Mouse (Mus musculus) inflammation-experienced regulatory T-cells, adult 6 months (primary cell): ENCODE data around the gene Macf1. TPM values are rescaled to one million over a fixed set of nuclear protein-coding genes. Genes with fewer than 3 reads are reported as not detected.
"Not testable (repeated sequence)": the region's sequence is repeated elsewhere in the genome, so short reads cannot be mapped to it uniquely, and the experiment has no call there.

Experiments used
- ATAC-seq: one replicate; pipeline ENCODE4 v1.8.0; 2017
- polyA plus RNA-seq, 3 experiments: library from polyadenylated mRNA; unstranded; fragments of 100-300 nt; shearing (Covaris generic); gene quantifications; one replicate each; pipeline ENCODE4 v1.2.1; 2017

Gene Macf1
- polyA plus RNA-seq, 3 experiments from 2014 or later, result 87.3 to 165 (median 153) TPM

DNA sequence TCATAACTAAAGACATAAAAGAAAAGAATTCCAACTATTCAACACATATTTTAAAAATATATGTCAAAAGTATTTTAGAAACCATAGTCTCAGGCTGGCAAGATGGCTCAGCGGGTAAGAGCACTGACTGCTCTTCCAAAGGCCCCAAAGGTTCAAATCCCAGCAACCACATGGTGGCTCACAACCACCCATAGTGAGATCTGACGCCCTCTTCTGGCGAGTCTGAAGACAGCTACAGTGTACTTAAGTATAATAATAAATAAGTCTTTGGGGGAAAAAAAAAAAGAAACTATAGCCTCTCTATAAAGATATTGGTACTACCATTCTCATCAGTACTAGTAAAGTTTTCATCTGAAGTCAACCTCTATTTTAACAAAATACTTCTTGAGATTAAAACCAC, 152.2 kb downstream of the Macf1 start:
- no peak for ATAC-seq

DNA sequence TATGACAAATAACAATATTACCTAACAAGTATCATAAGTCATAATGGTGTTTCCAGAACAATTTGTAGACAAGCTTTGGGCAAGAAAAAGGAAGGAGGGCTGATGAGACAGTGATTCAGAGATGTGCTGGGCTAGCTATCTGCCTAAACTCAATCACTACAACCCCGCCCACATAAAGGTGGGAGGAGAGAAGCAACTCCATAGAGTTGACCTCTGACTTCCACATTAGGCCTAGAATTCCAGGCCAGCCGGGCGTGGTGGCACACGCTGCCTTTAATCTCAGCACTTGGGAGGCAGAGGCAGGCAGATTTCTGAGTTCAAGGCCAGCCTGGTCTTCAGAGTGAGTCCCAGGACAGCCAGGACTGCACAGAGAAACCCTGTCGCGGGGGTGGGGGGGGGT, 153.2 kb downstream of the Macf1 start:
- no peak for ATAC-seq

DNA sequence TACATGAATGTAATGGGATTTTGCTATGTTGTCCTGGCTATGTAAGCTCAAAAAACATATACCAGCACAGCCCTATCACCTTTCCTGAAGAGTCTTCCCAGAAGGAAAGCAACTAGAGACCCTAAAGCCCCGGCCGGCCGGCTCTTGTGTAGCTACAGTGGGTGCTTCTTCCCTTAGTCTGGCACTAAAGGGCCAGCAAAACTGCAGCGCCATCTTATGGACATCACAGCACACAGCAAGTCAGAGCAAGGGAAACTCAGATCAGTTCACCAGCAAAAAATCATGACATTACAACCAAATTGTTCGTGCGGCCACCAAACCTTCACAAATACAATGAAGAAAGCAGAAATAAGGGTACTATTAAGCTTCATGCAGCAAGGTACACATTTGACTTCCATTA, 154.9 kb downstream of the Macf1 start:
- peak; percentile 38 for ATAC-seq

DNA sequence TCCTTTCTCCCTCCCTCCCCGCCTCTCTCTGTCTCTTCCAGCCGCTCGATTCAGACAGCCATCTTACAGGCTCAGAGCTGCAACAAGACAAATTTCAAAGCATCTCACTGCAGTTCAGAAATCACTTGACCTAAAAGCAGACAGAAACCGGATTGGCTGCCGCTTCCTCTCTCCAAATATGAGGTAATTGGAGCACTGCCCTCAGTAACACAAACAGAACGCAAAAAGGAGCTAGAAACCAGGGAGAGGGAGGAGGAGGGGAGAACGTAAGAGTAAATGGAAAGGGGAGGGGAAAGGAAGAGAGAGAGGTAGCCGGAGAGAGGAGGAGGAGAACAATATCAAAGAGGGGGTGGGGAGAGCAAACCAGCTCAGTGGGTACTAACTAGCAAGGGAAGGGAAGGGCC, 156.6 kb downstream of the Macf1 start:
- no peak for ATAC-seq

DNA sequence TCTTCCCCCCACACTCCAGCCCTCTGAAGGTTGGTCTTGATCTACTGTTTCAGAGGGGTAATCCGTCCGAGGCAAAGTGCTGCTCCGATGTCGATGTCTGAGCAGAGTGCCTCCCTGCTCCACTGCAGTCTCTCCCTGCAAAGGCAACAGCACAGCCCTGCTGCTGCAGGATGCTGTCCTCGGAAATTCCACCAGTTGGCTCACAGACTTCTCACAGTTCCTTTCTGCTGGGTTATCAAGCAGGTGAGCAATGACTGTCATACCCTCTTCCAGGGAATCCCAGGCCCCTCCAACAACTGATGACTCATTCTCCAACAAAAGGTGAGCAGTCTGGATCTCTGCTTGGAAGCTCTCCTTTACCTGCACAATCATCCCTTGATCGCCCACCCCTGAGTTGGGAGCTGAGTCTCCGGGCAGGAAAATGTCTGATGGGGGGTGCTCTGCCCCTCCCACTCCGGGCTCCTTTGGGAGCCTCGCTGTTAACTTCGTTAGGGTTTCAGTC, 157.3 kb downstream of the Macf1 start:
- no peak for ATAC-seq

DNA sequence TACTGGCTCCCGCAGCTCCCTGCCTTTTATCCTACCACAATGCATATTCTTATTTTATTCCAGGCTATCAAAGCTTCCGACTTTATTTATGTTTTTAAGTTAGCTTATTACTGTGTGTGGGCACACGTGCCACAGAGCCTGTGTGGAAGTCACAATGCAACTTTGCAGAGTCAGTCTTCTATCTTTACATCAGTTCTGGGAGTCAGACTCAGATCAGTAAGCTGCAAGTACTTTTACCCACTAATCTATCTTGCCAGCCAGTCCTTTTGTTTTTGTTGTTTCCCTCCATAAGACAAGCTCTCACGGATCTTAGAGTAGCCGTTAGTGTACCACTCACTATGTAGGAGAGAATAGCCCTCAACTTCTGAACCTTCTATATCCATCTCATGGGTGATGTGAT, 159.4 kb downstream of the Macf1 start:
- no peak for ATAC-seq

DNA sequence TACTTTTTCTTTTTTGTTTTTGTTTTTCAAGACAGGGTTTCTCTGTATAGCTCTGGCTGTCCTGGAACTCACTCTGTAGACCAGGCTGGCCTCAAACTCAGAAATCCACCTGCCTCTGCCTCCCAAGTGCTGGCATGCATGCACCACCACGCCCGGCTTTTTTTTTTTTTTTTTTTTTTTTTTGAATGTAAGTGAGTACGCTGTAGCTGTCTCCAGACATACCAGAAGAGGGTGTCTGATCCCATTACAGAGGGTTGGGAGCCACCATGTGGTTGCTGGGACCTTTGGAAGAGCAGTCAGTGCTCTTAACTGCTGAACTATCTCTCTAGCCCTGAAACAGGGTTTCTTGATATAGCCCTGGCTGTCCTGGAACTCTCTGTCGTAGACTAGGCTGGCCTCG, 164.0 kb downstream of the Macf1 start:
- ATAC-seq, result not testable (repeated sequence)

DNA sequence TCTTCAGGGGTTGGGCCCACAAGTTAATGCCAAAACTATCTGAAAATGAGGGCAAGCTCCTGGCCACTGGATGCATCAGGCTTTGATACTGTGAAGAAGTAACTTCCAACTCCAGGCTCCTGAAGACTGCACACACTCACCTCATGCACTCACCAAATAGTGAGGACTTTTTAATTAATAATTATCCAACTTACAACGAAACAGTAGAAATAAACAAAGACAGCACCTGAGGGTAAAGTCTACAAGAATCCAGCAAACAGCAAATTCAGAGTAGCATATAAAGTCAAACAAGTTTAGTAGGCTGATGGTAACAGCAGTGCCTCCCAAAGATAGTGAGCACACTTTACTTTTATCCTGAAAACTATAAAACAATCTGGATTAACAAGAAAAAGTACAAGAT, 168.5 kb downstream of the Macf1 start:
- ATAC-seq, result no peak

DNA sequence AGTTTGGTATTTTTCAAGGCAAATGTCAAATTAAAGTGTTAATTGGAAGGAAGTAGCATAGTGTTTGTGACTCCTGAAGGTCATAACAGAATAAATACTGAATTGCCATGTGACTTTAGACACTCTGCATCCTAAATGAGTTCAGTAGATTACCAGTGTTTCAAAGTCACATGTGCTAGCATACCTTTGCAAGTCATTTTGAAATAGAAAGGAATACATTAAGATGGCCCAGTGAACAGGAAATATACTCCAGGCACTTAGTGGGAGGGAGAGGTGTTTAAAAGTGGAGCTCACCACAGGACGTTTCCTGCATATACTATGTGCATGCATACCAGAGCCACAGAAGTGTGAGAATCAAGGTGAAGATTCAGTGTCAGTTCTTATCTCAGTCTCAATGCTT, 174.0 kb downstream of the Macf1 start:
- ATAC-seq, result no peak

DNA sequence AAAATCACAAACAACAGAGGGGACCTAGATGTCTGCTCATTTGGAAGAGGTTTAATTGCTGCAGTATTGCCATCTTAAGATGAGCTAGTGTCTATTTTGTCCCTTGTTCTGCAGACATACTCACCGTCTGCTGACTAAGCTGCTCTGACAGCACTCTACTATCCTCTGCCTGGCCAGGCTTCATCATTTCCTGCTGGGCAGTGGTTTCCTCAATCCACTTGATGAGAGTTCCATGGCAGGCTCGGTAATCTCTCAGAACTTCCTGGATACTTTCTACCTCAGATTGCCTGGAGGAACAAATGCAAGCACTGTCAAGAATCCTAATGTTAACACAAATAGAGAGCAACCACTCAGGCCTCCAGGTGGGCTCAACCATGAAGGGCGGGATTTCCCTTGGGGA, 195.1 kb downstream of the Macf1 start:
- no peak for ATAC-seq

DNA sequence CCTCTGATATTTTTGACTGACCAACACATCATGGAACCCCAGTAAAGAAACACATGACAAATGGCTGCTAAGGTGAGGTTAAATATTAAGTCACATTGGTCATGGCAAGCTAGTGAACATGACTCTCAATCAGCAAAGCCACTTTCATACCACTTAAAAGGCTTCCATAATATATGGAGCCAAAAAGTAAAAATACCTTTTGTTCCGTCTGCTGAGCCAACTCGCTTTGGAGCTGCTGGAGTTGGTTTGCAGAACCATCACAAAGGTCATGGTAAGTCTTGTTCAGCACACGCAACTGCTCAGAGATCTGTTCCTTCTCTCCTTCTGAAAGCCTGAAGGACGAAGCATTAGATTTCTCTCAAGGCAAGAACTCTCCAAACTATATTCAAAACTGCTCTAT, 204.2 kb downstream of the Macf1 start:
- ATAC-seq, result no peak

DNA sequence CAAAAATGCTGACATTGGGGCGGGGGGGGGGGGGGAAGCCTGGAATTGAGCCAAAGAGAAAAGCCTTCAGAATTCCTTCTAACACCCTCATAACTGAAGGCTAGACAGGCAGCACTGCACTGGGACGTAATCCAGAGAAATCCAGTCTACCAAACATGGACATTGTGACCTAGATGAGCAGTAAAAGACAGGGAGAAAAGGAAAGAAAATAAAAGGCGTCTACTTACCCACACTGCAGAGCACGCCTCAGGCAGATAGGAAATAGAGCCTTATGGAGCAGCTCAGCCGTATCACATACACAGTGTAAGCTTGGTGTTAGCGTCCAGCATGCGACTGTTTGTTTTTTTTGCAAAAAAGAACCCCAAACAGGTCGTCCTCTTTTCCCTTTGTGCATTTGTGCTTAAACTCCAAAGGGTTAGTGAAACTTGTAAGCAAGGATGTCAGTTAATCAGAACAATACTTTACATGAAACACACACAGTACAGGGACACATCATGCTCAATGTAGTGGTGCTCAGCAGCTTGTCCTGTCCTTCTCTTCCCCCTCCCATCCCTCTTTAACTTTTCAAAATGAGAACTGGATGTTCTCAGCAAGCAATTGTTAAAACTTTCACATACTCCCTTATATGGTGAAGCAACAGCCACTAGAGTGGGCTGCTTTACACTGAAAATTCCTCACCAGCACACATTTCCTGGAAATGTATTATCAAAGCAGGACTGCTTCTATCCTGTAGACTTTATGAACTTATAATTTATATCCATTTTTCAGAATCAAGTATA, 205.3 kb downstream of the Macf1 start:
- no peak for ATAC-seq

DNA sequence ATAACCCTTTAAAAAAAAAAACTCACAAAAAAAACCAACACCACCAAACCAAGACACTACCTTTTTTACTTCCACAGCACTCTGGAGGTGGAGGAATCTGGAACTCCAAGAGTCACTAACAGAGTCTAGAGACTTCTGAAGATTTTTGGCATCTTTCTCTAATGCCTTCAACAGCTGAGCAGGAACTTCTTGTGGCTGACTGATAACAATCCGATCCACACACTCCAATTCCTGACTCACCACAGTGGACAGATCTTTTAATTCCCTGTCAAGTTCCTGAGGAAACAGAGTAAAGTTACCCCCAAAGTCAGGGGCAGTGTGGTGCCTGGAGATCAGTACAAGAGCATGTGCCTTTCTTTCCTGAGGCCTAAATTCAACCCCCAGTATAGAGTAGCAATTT, 218.4 kb downstream of the Macf1 start:
- ATAC-seq, result no peak

DNA sequence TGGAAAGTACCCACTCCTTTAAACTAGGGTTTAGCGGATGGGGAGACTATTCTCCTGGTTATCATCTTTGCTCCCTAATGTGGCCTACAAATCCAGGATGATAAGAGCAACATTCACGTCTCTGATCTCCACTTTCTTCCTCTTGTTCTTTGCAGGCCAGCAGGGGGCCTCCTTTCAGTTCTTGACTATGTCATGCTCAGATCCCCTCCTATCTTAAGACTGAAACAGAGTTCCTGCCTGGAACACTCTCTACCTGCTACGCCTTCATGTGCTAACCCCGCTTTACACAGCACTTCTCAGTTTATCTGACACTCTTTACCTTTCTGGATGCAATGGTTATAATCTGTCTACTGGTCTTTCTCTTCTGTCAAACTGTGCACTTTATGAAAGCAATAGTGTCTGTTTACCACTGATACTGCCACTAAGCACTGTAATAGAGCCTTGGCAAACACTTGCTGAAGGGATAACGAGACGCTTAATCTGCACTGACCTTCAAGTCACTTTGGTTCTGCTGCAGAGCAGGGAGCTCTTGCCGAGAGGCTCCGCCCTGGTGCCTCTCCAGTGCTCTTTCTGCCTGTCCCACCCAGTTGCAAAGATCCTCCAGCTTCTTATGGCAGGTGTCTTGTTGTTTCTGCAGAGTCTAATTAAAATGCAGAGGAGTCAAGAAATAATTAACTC, 223.4 kb downstream of the Macf1 start:
- no peak for ATAC-seq

DNA sequence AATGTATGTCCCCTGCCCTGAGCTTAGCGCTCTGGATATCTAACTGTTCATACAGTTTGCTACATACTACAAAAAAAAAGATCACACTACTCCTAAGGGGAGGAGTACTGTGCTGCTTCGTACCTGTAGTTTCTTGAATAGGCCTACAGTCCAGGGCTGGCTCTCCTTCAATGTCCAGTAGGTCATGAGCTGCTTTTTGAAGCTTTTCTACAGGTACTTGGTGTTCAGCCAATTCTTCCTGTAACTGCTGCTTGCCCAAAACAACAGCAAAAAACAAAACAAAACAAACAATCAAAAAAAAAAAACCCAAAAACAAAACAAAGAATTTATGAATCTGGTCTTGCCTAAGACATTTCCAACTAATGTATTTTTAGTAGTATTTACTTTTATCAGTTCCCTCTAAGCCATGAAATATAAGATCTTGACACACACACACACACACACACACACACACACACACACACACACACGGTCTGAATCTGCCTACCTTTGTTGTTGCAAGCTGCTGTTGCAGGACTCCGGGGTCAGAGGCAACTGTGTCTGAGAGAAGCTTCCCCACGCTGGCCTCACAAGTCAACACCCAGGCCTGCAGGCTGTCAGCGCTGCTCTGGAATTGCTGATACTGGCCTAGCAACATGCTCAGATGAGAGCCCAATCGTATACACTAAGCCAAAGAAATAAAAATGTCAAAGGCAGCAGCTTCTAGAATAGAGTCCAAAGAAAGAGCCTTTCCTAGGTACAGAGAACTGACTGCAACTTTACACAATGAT, 229.1 kb downstream of the Macf1 start:
- ATAC-seq, result no peak

DNA sequence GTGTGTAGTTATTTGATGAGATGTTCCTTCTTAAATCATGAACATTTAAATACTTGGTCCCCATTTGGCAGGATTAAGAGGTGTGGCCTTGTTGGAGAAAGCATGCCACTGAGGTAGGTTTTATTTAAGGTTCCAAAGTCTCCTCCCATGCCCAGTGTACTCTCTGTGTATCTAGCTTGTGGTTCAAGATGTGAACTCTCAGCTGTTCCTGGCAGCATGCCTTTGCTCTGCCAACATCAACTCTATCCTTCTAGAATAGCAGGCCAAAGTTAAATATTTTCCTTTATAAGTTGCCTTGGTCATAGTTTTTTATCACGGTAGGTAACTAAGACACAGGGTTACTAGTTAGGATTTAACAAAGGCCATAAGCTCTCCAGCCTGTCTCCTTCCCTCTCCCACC, 230.4 kb downstream of the Macf1 start:
- ATAC-seq, result no peak

DNA sequence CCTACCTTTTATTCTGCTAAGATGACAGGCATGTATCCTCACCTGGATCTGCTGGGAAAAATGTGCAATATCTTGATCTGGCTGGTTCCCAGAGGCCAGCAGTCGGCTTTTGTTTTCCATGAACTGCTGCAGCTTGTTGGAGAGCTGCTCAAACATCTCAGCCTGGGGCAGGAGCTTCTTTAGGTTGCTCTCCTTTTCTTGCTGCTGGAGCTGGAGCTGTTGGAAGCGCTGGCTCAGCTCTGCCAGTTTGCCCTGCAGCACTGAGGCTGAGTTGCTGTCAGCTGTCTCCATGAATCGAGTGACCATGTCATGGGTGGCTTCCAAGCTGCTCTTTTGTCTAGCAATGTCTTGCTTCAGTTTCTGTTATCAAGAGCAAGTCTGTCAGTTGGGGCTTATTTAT, 232.2 kb downstream of the Macf1 start:
- no peak for ATAC-seq

DNA sequence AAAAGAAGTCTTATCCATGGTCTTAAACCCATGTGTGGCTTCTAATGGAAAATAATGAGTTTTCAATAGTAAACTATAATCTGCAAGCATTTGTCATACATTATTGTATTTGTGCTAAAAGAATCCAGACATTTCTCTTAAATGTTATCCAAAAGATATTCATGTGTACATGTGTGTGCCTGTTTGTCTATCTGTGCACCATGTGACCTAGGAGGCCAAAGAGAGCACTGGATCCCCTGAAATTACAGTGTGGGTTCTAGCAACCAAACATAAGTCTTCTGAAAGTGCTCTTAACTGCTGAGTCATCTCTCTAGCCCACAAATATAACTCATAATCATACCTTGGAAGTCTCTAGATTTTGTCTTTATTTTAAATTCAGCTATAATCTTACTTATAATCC, 234.9 kb downstream of the Macf1 start:
- ATAC-seq, result no peak

DNA sequence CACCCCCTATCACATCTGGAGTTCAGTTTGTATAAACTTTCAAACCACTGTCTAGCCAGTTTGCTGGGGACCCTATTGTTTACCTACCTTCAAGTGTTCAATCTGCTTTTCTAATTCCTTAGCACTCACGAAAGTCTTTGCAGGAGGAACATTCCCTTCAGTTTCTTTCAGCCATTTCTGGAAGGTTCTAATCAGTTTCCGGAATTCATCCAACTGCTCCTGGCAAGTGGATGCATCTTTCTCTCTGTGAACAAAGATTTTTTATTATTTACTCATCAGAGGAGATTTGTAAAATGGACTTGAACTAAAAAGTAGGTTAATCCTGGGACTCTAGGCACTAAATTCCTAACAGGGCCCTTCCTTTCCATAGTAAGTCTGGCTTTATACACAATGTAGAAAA, 236.1 kb downstream of the Macf1 start:
- no peak for ATAC-seq

DNA sequence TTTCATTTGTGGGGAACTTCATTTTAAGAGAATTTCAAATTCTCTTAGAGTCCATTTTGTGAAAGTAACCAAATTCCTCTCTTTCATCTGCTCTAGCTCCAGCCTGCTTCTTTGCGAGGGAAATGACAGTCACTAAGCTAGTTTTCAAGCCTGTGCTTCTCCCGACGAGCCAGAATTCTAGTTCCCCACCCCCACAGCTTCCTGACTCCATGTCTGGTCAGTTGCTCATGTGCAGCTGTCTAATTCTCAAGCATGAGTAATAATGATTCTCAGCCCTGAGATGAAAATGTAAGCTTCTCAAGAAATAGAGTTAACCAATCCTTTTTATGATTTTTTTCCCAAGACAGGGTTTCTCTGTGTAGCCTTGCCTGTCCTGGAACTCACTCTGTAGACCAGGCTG, 236.9 kb downstream of the Macf1 start:
- ATAC-seq, result no peak

DNA sequence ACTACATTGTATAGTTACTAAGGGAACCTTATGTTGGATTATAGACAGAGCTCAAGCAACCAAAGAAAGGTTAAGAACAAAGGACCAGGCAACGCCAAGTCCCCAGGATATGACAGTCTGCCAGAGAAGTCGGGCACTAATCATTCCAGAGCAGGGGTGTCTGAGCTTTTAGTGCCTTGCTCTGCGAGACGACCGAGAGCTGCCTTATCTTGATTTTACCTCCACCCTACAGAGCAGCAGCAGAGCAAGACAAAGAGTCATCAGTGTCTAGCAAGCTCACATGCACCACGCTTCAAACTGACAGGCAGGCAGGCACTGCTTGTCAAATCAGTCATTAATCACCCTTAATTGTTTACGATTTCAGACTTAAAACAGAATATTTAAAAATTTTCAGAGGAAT, 237.4 kb downstream of the Macf1 start:
- no peak for ATAC-seq

DNA sequence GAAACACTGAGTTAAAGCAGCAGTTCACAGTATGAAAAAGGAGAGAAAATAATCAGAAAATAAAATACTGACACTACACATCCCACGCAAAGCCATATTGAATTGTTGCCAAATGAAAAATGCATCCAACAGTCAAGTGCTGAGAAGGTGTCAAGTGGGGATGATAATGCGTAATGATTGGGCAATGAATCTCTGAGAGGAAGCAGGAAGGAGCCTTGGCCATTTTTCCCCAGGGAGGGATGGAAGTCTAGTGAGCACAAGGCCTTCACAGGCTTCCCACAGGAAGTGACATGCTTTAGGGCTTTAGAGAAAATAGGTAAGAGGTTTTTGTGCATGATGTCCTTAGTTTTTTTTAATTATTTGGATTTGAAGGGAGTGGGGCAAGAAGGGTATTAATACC, 237.9 kb downstream of the Macf1 start:
- ATAC-seq, result not testable (repeated sequence)

DNA sequence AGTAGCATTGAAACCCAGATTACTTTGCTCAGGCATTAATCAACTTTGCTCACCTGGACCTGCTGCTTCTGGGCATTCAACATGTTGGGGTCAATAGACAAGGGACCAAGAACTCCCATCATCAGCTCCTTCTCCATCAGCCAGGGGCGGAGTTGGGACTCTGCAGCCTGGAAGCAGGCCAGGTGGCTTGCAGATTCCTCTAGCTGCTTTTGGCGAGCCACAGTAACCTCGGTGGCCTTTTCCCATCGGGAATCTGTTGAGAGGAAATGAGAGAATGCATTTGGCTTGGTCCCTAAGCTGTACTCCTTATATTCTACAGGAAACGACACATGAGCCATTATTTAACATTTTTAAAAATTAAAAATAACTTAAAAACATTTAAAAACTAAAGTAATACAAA, 245.7 kb downstream of the Macf1 start:
- ATAC-seq, result no peak

DNA sequence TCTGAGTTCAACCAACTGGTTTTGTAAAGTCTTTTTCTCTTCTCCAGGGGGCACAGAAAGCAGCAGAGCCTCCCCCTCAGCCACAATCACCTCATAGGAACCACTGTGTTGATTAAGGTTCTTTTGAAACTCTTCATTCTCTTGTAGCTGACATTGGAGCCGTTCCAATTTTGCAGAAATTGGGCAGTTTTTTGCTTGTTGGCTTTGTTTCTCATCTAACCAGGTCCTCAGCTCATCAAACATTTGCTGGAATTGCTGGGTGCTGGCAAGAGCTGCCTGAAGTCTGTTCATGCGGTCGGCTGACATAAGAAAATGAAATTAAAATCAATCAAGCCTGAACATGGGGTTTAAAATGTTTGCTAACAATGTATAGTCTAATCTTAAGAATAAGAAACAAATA, 251.0 kb downstream of the Macf1 start:
- no peak for ATAC-seq
